ENCODE assay signal across 8 mouse cellular contexts in the genomic region with DNA sequence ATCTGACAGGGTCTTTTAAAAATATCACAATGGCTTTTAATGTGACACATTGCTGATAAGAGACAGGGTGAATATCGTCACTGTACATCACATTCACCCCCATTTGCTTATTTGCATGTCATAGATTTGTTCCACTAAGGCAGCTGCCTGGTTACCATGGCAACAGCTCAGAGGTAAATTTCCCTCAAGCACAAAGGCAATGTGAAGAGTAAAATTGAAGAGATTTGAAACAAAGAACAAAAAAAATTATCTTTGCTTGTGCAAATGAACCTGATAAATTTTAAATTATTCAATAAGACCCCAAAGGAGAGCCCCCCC.
A peak's percentile ranks its signal among the peaks of the same experiment; 100 is the strongest.
DNase-seq lines count a peak whose midpoint lies in the region; ATAC-seq and TF ChIP-seq lines count a peak whose summit lies in the region.

No protein-coding gene starts in this region.

- no peak overlapping the region for H3K9ac ChIP-seq in ES-E14 (ENCODE audit: insufficient read depth, low read depth, low read length, poor library complexity, severe bottlenecking)
- no peak overlapping the region for H3K9ac ChIP-seq in midbrain, embryonic 16.5 days (ENCODE audit: low read depth, low read length)

- no peak overlapping the region for H3K4me2 ChIP-seq in midbrain, embryonic 16.5 days (ENCODE audit: low read length)

- in situ Hi-C loops in ES-E14 (cut with MboI; ENCODE audit: low sequenced_read_pairs in 2 of 2, unreplicated experiment in 2 of 2), result no loop called here

- H3K4me3 ChIP-seq in ES-E14 (ENCODE audit: insufficient read depth in 1 of 2, low read depth in 1 of 2, low read length in 2 of 2, poor library complexity in 1 of 2, severe bottlenecking in 1 of 2), result no peak overlapping the region
- H3K4me3 ChIP-seq in midbrain, embryonic 16.5 days (ENCODE audit: low read depth, low read length), result no peak overlapping the region

- no peaks in the 10 kb centered on the region for H3K36me3 ChIP-seq in ES-E14 (ENCODE audit: control insufficient read depth, insufficient read depth, low read length, poor library complexity, severe bottlenecking)
- H3K36me3 ChIP-seq in midbrain, embryonic 16.5 days (ENCODE audit: control insufficient read depth, insufficient read depth, low read length), result no peaks in the 10 kb centered on the region

- WGBS in midbrain, embryonic 16.5 days, result 0% methylated on average over 1 of the region's 1 CpGs

- H3K27ac ChIP-seq in ES-E14 (ENCODE audit: insufficient read depth, low read depth, low read length, poor library complexity, severe bottlenecking), result no peak overlapping the region
- peak overlapping the region; percentile 86 for H3K27ac ChIP-seq in midbrain, embryonic 16.5 days (ENCODE audit: low read length)

- H3K4me1 ChIP-seq in ES-E14 (ENCODE audit: control insufficient read depth in 2 of 2, insufficient read depth in 2 of 2, low read length in 2 of 2, poor library complexity in 1 of 2), result no peaks in the 10 kb centered on the region
- peaks cover 13% of the 10 kb centered on the region for H3K4me1 ChIP-seq in midbrain, embryonic 16.5 days (ENCODE audit: control insufficient read depth, insufficient read depth, low read length)

- peak; percentile 96 for ATAC-seq in midbrain, embryonic 16.5 days

- DNase-seq in ES-E14 (ENCODE audit: low read depth, low spot score) (peak; percentile 1), adipocyte (ENCODE audit: low spot score) (no peak)
- peak; percentile 41 for DNase-seq in embryo, embryonic 10.5 days (ENCODE audit: low spot score)
- DNase-seq in layer of hippocampus, adult 11-12 months (ENCODE audit: low spot score), result peak; percentile 61
- no peak for DNase-seq in cerebellum, adult 11-12 months
- DNase-seq in adrenal gland, adult 8-10 months, result no peak
- DNase-seq in thymus, postnatal 10 days (ENCODE audit: low spot score in 2 of 2), result no peak

- no peaks in the 10 kb centered on the region for H3K27me3 ChIP-seq in midbrain, embryonic 16.5 days (ENCODE audit: control insufficient read depth, insufficient read depth, low read depth, low read length)

- H3K9me3 ChIP-seq in ES-E14 (ENCODE audit: control insufficient read depth, insufficient read depth, low read depth, low read length), result no peaks in the 10 kb centered on the region
- no peaks in the 10 kb centered on the region for H3K9me3 ChIP-seq in midbrain, embryonic 16.5 days (replicated peaks; ENCODE audit: control insufficient read depth, low read length, poor library complexity, severe bottlenecking)

TF ChIP-seq in ES-E14, 5 proteins besides CTCF, POLR2A, EP300 and RAD21:
- no peak for TF ChIP-seq ZC3H11A (IDR thresholded peaks at IDR 0.05; ENCODE audit: borderline replicate concordance, low read depth, low read length)
- no peak for TF ChIP-seq MAFK (IDR thresholded peaks at IDR 0.05; ENCODE audit: insufficient read depth, low read depth, low read length)
- no peak for TF ChIP-seq ZNF384 (IDR thresholded peaks at IDR 0.05; ENCODE audit: low read depth, low read length)
- no peak for TF ChIP-seq HCFC1 (IDR thresholded peaks at IDR 0.05; ENCODE audit: borderline replicate concordance, insufficient read depth, low read length)
- TF ChIP-seq CHD2 (IDR thresholded peaks at IDR 0.05; ENCODE audit: low read depth, low read length), result no peak

Comparison
In these comparisons a context has a peak if more than half of its experiments do, and no peak if none do; other contexts are left out.
1. DNase-seq: peak in ES-E14 (single experiment), embryo, embryonic 10.5 days (single experiment) and layer of hippocampus, adult 11-12 months (single experiment); none in cerebellum, adult 11-12 months (single experiment), adipocyte (single experiment), adrenal gland, adult 8-10 months (single experiment) and thymus, postnatal 10 days (0 of 2).